Mouse (Mus musculus) C2C12 (cell line): ENCODE measurements around the gene Rplp2.

Experiments
- CEBPB ChIP-seq: IDR thresholded peaks from one replicate; pipeline ENCODE4 v1.6.1; 2011; ENCODE audit warnings: low read depth, mild to moderate bottlenecking, control low read depth, moderate library complexity
- CTCF ChIP-seq: IDR thresholded peaks from one replicate; pipeline ENCODE4 v1.5.1; 2011; ENCODE audit not compliant: control insufficient read depth, insufficient read depth, insufficient read length
- FOSL1 ChIP-seq: IDR thresholded peaks from one replicate; pipeline ENCODE4 v1.8.0; 2011; ENCODE audit warnings: mild to moderate bottlenecking, low read length; ENCODE audit not compliant: poor library complexity, insufficient read depth, severe bottlenecking
- MAX ChIP-seq: IDR thresholded peaks from one replicate; pipeline ENCODE4 v1.6.1; 2011; ENCODE audit warnings: mild to moderate bottlenecking, control low read depth
- MYOD1 ChIP-seq: IDR thresholded peaks from one replicate; pipeline ENCODE4 v1.6.1; 2011; ENCODE audit warnings: low read depth; ENCODE audit not compliant: control insufficient read depth, insufficient read length
- USF1 ChIP-seq: IDR thresholded peaks from one replicate; pipeline ENCODE4 v1.6.1; 2011; ENCODE audit warnings: low read depth, mild to moderate bottlenecking, control low read depth, moderate library complexity

- no peak for TF ChIP-seq CTCF
- TF ChIP-seq MYOD1 = no peak
- no peak for TF ChIP-seq MAX
- TF ChIP-seq FOSL1 = no peak
- TF ChIP-seq USF1 = no peak
- no peak for TF ChIP-seq CEBPB
Observed at GRCm38 (mm10) chr7:141482531-141483024, 35.4 kb downstream of the Rplp2 start.
